Mouse (Mus musculus): ENCODE measurements around the gene Zdhhc14.

Gene Zdhhc14

GRCm38 (mm10) chr17:5747539-5748500, 255.5 kb downstream of the Zdhhc14 start:
- DNase-seq: peak in 1 of 2 experiments; percentile 16

DNA sequence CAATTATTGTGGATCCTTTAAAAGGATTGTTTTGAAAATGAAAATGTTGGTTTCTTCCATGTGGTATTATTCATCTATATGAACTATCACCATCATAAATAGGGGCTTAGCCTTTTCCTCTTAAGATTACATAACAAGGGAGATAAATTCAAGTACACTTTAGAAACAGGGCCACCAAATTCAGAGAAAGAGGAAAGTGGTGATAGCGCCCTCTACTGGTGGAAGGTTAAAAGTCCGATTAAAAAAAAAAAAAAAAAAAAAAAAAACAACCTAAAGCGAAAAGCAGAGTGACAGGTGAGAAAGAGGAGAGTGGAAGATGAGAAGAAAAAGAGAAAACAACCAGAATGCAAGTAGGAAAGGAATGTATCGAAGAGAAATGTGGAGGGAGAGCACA, 256.1 kb downstream of the Zdhhc14 start:
- peak in 1 of 2 experiments; percentile 17 for DNase-seq

- DNase-seq: no peak
Measured at GRCm38 (mm10) chr17:5750278-5750677, 257.9 kb downstream of the Zdhhc14 start.

DNA sequence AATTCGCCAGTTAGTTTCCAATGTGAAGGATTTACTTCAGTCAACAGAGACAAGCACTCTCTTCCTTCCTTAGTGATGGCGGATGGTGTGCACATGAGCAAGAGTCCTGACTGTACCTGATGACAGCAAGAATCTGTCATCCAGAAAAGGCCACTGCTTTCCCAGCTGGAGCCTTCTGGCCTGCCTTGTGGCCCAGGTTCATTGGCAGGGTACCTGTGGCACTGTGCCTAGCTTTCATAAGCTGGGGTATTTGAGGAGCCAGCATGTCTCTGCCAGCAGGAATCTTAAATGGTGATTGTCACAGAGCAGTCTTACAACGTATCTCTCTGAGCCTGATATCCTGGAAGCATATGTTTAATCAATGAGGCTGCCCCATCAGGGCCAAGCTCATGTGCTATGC, 258.7 kb downstream of the Zdhhc14 start:
- DNase-seq: no peak

DNA sequence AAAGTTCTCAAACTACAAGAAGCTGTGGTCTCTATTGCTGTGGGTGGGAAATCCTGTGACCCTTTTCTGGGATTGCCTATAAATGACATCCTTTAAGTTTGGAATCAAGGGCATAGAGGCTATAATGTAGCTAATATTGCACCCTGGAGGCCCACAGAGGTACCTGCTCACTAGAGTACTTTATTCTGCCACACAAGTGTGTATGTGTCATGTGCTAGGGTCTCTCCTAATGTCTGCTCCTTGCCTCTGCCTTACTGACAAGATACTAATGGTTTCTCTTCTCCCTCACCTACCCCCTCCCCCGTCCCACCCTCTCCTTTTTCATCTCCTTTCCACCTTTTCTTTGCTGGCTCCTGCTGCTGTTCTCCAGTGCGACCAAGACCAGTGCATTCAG, 260.0 kb downstream of the Zdhhc14 start:
- DNase-seq: no peak

DNA sequence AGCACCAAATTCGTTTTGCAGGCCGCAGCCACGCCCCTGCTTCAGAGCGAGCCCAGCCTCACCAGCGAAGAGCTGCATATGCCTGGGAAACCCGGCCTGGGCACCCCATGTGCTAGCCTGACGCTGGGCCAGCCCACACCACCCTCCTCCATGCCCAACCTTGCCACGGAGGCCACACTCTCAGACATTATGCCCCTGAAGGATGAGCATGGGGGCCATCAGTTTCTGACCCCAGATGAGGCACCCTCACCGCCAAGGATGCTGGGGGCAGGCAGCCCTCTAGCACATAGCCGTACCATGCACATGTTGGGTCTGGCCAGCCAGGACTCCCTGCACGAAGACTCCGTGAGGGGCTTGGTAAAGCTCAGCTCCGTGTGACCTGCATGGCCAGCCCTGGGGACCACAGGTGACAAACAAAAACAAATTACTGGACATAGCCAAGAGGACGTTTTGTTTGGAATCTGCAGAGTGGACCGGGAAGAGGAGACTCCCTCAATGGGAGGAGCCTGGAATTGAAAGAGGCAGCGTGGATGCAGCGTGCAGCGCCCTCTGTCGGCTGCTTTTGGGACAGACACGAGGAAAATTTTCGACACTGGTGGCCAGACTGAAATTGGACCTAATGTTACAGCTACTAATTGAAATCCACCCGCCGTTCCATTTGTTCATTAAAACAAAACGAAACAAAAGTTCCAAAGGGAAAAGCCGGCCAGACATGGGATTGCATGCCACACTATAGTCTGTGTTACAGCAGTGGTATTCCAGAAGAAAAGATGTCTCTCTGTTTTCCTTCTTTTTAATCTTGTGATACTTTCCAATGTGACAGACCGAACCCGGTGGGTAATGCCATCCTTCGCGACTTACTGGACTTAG, 260.6 kb downstream of the Zdhhc14 start:
- peak; percentile 73 to 76 for DNase-seq

DNA sequence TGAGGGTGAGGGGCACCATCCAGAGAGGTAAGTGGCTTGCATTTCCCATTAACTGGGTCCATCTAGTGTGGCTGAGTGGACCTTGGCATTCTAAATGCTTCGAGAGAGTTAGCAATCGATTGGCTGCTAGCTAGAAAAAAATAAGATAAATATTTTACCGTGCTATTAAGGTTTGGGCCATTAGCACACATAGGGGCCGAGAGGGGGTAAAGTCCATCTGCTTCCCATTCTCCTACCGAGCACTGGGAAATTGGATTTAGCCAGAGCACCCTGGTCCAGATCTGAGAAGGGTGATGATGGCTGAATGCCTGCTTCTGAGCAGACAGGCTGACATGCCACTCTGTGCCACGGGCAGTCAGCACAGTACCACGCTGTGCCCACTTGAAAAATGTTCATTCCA, 263.1 kb downstream of the Zdhhc14 start:
- no peak for DNase-seq

- no peak for DNase-seq
Measured at GRCm38 (mm10) chr17:5756065-5756464, 263.7 kb downstream of the Zdhhc14 start.

DNA sequence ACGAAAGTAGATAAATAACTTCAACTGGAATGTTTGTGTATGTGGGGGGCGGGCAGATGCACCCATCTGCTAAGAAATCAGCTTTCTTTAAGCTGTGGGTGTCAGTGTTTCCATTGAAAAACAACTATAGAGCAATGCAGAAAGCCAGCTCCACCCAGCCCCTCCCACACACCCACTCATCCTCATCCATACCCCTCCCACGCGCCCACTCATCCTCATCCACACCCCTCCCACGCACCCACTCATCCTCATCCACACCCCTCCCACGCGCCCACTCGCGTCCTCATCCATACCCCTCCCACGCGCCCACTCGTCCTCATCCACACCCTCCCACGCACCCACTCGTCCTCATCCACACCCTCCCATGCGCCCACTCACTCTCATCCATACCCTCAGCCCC, 264.5 kb downstream of the Zdhhc14 start:
- DNase-seq: no peak

DNA sequence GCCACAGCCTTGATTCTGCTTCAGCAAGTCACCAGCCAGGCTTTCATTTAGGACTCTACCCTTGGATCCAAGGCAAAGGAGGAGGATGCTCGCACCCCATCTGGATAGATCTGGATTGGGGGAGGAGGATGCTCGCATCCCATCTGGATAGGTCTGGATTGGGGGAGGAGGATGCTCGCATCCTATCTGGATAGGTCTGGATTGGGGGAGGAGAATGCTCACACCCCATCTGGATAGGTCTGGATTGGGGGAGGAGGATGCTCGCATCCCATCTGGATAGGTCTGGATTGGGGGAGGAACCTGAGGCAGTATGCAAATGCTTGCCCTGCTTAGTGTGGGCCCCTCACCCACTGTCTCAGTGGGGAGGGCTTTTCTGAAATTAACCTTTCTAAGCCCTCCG, 271.4 kb downstream of the Zdhhc14 start:
- DNase-seq: no peak

DNA sequence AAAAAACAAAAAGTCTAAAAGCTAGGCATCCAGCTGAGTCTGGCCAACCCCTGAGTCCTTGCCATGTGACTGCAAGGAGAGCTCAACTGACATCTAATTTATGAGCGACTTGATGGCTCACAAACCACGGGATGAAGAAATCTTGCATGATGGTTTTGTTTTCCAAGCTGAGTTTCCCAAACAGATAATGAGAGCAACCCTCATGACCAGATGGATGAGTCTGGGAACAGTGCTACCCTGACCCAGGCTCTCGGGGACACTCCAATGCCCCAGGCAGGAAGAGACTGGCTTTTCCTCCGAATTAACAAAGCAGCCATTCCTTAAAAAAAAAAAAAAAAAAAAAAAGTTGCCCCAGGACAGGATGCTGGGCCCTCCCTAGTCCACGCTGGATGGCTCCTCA, 271.9 kb downstream of the Zdhhc14 start:
- no peak for DNase-seq

GRCm38 (mm10) chr17:5765746-5766145, 273.4 kb downstream of the Zdhhc14 start:
- DNase-seq: no peak

DNA sequence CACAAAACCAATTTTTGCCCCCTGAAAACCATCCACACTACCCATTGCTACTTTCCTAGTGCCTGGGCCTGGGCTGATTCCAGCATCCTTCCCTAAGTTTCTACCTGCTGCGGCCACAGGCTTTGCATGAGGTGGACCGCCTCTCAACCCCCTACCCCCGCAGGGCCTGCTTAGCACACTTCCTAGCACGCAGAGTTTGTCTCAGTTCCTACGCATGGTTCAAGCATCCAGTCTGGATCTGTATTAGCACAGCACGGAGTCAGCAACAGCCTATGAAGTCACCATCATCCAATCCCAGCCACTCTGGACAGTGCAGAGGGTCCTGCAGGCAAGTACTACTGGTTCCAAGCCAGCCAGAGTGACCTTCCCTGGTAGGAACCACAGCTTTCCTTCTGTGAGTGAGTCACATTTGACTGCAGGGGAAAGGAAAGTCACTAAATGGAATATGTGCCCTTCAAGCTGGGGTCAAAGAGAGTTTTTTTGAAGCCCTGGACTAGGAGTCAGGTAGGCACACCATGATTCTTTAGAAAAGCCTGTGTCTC, 275.9 kb downstream of the Zdhhc14 start:
- no peak for DNase-seq

DNA sequence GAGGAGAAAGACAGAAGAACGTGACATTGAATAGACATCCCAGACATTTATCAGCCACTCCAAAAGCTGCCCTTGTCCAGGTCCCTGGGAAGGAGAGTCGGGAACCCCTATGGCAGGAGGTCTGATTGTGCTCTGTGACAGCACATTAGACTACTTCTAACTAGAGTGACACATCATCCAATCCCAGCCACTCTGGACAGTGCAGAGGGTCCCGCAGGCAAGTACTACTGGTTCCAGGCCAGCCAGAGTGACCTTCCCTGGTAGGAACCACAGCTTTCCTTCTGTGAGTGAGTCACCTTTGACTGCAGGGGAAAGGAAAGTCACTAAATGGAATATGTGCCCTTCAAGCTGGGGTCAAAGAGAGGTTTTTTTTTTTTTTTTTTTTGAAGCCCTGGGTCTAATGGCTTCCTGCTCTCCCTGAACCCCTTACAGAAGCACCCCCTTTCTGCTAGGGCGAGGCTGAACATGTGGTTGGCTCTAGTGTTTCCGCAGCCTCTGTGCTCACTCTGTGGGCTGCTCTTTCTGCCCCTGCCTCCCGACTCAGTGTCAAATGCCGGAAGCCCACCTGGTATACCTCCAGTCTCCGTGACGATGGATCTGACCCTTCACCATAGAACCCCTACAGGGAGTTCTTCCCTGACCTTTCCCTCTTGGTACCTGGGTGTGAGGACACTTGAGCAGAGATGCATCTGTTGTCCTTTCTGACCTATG, 276.6 kb downstream of the Zdhhc14 start:
- no peak for DNase-seq

GRCm38 (mm10) chr17:5769776-5770175, 277.4 kb downstream of the Zdhhc14 start:
- peak; percentile 33 to 63 for DNase-seq

- peak; percentile 31 to 51 for DNase-seq
Measured at GRCm38 (mm10) chr17:5770265-5771249, 278.2 kb downstream of the Zdhhc14 start.

GRCm38 (mm10) chr17:5780213-5780975, 288.0 kb downstream of the Zdhhc14 start:
- DNase-seq: no peak

DNA sequence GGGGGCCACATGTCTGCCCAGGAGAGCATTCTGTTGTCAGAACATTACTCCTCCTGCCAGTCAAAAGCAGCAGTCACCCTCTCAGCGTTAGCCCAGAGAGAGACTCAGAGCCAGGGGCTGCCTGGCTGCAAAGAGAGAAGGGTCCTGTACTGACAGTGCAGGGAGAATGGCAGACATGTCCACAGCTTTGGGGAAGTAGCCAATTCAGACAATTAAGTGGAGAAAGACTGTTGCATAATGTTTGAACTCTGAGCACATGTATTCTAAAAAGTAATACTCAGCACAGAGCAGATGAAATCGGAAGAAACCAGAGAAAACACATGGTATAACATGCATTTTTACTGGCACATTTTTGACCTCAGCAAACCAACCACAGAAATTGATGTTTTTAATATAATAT, 292.9 kb downstream of the Zdhhc14 start:
- no peak for DNase-seq

DNA sequence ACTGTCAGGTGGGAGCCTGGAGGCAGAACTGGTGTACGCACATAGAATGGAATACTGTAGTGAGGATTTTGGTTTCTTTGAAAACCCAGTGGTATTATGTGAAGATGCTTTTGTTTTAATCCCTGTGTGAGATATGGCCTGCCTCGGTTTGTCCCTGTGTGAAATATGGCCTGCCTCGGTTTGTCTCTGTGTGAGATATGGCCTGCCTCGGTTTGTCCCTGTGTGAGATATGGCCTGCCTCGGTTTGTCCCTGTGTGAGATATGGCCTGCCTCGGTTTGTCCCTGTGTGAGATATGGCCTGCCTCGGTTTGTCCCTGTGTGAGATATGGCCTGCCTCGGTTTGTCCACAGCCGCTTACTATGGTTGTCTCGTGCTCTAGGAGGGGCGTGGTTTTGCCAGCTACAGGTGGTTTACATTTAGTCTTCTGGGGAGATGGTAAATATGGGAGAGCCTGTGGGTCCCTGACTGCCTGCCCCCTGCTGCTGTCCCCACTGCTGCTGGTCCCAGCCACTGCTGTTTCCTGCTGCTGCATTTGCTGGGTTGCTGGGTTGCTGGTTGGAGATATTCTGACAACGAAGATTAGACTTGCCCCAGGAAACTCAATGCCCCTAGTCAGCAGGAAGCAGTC, 299.9 kb downstream of the Zdhhc14 start:
- no peak for DNase-seq

DNA sequence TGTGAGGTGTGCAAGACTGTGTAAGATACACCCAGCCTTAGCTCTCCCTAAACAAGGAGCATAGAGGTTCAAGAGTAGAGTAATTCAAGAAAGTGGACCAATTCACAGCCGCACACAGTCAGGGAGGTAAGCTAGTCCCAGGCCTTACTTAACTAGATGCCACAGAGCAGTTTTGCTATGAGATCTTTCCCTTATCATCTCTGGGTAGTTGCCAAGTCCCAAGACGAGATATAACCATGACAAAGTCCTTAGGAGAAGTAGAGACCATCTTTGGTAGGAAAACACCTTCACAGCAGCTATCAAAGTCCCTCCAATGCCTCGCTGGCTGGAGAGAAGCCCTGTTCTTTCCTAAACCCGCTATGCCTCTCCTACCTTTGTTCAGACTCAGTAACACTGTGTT, 301.2 kb downstream of the Zdhhc14 start:
- DNase-seq: no peak

Data from lung, adult 18-20 months (tissue).